Mouse (Mus musculus) CH12F3 (cell line): ENCODE data around the gene Atp1a2.

ENCODE experiments used
- in situ Hi-C: fragments of 300-500 bp; cut with MboI; formaldehyde crosslinking; loops from 2 replicates; pipeline ENCODE4 v1.14.3; 2020; ENCODE audit warnings: low sequenced_read_pairs

The Atp1a2 gene

DNA sequence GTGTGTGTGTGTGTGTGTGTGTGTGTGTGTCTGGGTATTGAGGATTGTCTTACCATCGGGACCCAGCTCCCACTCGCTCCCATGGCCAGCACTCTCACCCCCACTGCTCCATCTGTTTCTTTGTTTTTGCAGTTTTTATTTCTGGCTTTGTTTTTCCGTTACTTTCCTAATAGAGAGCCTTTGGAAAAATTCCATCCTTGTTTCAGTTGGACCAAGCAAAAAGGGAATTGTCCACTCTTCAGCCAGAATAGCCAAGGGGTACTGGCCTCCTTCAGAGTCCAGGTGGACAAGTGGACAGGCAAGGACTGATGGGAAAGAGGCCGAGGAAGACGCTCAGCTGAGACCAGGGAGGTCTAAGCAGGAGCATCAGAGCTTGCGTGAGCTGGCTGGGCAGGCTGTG lies 9.0 kb upstream of the Atp1a2 start:
- in situ Hi-C loops: no loop called here

GRCm38 (mm10) chr1:172306196-172306595 lies 8.3 kb upstream of the Atp1a2 start:
- in situ Hi-C loops: no loop called here

GRCm38 (mm10) chr1:172305635-172306034 lies 7.8 kb upstream of the Atp1a2 start:
- in situ Hi-C loops: no loop called here

DNA sequence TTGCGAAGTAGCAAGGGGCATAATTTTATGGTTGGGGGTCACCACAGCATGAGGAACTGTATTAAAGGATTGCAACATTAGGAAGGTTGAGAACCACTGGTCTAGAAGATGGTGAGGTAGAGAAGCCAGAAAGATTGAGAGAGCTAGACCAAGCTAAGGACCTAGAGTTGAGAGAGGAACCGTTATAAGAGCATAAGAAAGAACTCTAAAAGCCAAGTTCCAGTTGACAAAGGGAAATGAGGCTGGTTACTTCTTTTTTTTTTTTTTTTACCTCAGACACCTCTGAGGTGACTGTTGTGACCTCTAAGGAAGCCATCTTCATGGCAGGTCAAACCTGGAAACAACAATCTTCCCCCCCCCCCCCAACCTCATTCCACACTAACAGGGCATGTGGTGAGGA lies 7.3 kb upstream of the Atp1a2 start:
- in situ Hi-C loops: no loop called here

GRCm38 (mm10) chr1:172304443-172304842 lies 6.6 kb upstream of the Atp1a2 start:
- in situ Hi-C loops: no loop called here

DNA sequence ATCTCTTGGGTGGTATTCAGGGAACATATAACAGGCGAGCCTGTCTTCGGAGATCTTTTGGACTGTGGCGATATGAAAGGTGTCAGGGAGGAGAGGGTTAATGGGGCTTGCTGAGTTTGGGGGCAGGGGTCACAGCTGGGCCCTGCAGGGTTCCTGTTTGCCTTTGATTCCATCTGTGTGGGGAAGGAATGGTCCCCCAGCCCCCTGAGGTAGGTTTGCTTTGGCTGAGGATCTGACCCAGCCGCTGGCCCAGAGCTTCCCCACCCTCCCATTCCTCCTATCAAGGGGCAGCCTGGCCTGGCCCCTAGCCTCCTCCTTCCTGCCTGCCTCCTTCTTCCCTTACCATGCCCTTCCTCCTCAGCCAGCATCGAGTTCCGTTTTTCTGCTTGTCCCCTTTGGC lies 5.0 kb upstream of the Atp1a2 start:
- in situ Hi-C loops: no loop called here

GRCm38 (mm10) chr1:172302311-172302710 lies 4.4 kb upstream of the Atp1a2 start:
- in situ Hi-C loops: no loop called here

DNA sequence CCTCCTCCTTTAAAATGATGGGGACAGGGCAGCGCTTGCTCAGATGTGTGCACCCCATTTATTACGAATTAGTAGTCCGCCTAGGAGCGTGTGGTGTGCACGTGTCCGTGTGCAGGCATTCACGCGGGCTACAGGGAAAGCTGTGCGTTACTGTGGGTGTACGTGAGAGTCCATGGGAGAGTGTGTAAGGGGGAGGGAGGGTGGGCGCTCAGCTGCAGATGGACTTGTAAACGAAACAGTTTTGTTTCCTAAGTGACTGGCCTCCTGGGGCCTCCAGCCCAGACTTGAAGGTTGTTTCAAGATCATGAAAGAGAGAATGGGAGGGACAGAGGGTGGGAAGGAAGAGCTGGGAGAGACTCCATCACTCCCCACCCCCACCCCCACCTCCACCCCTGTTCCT lies 3.3 kb upstream of the Atp1a2 start:
- in situ Hi-C loops: no loop called here

DNA sequence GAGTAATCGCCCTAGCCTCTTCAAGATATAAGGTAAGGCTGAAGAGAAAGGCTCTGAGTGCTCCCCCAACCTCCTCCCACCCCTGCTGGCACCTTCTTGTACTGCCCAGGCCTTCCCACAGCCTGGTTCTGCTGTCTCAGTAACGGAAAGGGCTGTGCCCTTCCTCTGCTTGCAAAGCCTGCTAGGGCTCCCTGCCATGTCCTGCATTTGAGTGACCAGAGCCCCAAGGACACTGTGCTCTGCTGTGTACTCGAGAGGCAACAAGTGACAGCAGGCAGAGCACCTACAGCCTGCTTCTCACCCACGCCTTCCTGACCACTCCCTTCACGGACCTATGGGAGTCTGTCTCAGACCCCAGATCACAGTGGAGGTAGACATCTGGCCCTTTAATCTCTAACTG lies 2.4 kb upstream of the Atp1a2 start:
- in situ Hi-C loops: no loop called here

DNA sequence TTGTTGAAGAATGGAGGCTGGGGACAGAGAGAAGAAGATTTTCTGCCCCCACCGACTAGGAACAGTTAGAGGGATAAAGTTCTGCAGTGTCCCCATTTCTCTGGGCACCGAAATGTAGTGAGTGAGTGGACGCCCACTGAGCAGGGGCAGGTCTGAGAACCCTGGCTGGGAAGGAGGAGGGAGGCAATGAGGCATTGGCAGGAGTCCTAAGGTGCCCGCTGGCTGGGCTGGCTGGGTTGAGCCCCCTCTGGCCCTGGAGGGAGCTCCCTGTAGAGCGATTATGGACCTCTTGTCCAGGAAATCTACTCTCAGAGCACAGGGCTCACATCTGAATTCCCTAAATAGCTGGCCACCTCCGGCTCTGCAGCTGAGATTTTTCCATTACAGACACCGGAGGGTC lies 1.7 kb upstream of the Atp1a2 start:
- in situ Hi-C loops: no loop called here

DNA sequence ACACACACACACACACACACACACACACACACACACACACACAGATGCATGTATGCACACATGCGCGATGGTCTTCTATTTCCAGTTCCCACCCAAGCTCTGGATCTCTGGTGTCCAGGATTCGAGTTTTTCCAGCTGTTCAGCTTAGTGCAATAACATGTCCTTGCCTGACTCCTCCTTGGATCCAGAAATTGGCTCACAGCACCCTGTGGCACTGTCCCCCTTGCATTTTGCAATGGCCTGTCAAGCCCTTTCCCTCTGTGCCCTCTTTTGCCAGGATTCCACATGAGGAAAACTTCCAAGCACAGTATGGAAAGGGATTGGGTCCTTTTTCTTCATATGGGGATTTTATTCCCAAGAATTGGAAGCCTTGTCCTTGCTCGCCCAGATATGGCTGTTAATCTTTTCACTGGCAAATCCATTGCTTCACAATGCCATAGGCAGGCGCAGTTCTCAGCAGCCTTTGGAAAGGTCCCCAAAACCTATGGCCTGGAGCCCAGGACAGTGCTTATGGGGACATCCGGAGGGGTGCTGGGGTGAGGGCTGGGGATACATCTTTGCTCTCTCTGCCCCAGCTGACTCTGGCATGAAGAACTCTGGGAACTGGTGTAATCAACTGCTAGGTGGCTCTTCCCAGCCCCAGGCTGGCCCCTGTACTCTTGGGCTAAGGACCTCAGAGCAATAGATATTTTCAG lies 901 bp downstream of the Atp1a2 start:
- in situ Hi-C loops: no loop called here

DNA sequence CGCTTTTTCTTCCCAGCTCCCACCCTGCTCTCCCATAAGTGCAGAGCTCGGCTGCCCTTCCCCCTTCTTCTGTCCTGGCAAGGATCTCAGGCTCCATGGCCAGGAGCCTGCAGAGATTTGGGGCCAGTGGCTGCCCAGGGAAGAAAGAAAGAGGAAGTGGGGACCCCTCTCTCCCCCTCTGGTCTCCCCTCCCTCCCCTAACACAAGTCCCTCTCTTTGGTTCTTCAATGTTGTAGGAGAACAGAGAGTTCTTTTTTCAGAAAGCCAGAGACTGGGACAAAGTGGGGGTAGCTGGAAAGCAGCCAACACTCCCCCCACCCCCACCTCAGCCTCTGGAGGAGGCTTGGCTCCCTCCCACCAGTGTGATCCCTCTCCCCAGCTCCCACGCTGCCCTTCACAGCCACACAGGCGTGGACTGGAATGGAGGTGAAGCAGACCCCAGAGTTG lies 2.1 kb downstream of the Atp1a2 start:
- in situ Hi-C loops: no loop called here

DNA sequence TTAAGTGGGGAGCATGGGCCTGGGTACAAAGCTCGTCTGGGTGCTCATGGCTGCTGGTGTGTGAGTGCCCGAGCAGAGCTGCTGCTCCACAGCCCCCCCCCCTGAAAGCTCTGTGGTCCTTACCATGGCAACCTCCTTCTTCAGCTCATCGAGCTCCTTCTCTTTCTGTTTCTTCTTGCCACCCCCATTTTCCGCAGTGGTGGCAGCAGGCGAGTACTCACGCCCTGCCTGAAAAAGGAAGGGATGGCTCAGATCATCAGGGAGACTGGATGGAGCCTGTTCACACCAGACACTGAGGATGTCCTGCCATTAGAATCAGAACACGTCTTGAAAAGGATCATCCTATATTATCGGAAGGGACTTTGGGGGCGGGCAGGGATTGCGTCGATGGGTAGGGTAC lies 4.4 kb downstream of the Atp1a2 start:
- in situ Hi-C loops: no loop called here

- in situ Hi-C loops: no loop called here
Measured at GRCm38 (mm10) chr1:172292880-172293279, 5.0 kb downstream of the Atp1a2 start.

DNA sequence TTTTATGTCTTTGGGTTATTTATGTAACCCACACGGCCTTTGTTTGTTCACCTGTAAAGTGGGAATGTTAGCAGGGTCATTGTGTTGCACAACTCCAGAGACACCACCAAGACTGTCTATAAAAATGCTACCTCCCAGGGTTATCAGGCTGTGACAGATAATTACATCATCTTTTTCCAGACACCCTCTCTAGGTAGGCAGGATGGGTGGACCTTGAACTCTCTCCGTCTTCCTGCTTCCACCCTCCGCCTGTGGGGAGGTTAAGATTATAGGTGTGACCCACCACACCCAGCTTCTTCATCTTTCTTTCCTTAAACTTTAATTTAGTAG lies 8.3 kb downstream of the Atp1a2 start:
- in situ Hi-C loops: no loop called here

DNA sequence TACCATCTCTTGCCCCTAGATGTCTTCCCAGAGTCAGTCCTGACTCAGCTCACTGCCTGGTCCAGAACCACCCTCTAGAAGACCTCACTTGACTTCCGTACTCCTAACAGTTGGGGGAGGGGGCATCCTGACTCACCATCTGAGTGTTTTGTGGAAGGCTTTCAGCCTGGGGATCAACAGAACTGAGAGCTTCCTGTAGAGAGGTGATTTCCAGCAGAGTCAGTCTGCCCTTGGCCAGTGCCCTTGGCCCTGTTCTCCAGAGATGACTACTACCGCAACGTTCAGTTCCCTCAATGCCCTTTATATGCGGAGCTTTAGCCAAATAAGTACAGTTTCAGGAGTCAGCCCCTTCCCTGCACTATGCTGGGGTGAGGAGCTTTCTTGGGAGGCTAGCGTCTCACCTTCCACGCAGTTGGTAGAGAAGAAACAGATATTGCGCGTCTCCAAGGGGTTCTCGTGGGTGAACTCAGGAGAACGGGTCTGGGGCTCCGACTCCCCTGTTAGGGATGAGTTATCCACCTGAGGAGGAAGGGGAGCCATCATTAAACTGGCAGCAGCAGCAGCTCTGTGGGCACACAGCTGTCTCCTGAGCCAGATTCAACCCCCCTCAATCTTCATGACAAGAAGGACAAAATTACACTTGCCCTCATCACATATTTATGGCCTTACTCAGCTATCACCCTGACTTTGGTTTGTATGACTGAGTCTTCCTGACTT lies 8.8 kb downstream of the Atp1a2 start:
- in situ Hi-C loops: no loop called here

DNA sequence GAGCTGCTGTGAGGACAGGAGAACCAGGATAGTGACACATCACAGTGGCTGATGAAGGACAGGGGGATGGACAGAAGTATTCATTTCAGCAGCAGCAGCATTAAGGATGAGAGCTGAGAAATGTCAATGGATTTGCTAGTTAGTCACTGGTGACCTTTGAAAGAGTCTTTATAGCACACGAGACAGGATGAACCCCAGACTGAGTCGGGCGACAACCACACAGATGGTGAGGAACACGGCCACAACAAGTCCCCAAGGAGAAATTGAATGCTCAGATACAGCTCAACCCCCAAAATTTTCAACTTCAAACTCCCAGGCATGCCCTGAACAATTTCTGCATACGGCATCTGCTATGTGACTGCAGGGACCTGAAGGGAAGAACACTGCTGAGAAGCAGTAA lies 11.1 kb downstream of the Atp1a2 start:
- in situ Hi-C loops: no loop called here

DNA sequence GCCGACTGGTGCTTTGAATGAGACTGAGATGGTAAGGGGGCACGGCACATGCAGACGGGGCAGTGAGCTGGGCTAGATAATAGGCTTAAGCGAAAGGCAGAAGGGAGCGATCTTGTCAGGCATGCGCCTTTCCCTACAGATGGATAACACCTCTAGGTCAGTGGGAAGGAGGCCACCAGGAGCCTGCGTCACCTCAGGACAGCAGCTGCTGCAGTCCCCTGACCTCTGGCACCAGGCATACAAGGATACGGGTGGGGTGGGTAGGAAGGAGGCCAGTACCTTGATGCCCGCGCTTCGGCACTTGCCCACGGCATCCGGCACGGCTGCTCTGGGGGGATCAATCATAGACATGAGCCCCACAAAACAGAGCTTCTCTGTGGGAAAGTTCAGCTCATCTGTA lies 13.6 kb downstream of the Atp1a2 start:
- in situ Hi-C loops: no loop called here

DNA sequence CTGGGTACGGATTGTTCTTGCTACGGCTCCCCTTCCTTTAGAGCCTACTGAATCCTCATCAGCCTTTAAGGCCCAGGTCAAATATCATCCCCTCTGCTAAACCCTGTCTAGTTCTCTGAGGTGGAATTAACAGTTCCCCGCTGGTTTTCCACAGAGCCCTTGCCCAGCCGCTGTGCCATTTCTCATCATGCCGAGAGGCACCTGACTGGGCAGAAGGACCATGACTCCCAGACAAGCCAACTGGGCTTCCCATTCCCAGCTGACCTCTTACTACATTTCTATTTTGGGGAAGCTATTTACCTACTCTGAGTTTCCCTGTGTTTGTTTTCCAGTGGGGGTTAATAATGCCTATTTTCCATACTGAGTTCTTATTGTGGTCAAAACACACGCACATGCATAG lies 14.8 kb downstream of the Atp1a2 start:
- in situ Hi-C loops: no loop called here

DNA sequence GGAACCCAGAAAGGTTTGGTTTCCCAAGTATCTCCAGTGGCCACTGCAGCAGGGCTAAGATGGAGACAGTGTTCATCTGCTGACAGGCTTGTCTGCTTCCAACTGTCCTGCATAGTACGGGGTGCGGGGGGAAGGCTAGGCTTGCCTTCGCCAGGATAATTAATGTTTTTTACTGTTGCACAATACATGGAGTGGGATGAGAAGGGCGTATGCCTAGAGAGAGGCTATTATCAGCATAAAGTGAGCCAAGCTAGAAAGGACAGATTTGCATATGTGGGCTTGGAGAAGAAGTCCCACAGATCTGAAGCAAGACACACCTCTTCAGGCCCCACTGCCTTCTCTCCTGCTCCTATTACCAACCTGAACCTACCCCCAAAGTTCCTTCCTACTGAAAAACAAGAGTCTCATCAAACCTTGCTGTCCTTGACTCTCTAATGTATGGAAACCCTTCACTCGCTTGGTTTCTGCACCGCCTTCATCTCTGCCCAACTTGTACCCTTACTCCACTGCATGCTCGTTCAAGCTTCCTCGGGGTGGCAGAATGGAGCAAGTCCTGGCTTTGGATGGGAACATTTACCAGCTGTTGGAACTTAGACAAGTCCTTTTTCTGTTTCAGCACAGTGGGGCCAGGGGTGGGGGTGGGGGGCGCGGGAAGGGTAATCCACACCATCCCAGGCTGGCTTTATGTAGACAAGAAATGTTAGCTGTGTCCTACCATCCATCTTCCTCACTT lies 16.2 kb downstream of the Atp1a2 start:
- in situ Hi-C loops: no loop called here

- in situ Hi-C loops: no loop called here
Measured at GRCm38 (mm10) chr1:172279768-172280509, 17.9 kb downstream of the Atp1a2 start.
